Mouse (Mus musculus): ENCODE measurements at regions not wholly inside any gene's neighbourhood (a gene's known extent, or its start where the extent isn't known, plus 50 kb on each side); places are given as distances from the start of the nearest gene placed in this dataset.

DNA sequence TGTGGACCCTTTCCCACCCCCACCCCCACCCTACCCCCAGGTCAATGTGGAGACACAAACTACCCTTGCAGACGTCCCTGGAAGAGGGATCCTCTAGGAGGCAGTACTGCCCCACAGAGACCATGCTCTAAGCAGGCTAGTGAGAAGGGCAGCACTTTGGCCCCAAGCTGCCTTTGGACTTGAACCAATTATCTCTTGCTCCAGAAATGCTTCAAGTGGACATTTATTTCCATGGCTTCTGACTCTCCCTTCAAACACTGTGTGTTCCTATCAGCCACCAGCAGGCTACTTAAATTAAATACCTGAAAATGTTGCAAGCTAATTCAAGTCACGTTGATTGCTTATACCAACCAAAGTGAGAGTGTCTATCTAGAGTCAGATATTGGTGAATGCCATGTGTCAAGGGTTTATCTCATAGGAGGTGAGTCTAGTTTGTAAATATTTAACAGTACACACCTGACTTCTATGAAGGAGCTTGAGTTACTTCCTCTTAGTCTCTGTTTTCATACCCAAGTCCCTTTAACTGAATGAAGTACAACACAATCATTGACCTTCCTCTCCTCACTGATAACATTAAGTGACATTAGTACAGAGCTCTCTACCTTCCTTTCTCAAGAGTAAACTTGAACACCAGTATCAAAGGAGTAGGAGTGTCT is 435.7 kb downstream of the Efnb2 start:
- intact Hi-C loops (cut with DNase I) = no loop called here

DNA sequence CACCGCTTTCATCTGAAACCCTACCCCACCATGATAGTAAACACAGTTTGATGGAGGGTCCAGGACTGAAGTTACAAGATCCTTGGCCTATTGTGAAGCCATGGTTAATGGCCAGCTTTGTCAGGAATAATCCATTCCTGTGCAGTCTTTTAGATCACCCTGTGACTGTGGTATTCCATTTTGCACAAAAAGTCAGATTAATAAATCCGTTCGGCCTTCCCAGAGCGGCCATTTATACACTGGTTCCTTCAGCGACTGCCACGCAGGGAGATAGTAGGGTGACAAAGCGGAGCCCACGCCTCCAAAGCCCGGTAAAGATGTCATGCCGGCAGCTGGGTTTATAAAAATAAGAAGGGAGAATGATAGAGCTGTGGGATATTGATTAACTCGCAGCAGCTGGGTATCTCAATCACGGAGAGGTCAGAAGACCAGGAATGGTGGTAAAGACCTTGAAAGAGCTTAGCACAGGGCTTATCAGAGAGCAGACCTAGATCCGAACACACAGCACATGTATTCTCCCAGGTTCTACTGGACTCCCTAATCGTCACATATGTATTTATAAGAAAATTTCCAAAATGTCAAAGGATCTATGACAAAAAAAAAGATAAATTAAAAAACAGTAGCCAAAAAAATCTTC is 440.5 kb downstream of the Efnb2 start:
- no peak for DNase-seq
- intact Hi-C loops (cut with DNase I) = no loop called here

More for the DNA sequence above, 435.7 kb downstream of the Efnb2 start:
- peak; percentile 44 for DNase-seq

DNA sequence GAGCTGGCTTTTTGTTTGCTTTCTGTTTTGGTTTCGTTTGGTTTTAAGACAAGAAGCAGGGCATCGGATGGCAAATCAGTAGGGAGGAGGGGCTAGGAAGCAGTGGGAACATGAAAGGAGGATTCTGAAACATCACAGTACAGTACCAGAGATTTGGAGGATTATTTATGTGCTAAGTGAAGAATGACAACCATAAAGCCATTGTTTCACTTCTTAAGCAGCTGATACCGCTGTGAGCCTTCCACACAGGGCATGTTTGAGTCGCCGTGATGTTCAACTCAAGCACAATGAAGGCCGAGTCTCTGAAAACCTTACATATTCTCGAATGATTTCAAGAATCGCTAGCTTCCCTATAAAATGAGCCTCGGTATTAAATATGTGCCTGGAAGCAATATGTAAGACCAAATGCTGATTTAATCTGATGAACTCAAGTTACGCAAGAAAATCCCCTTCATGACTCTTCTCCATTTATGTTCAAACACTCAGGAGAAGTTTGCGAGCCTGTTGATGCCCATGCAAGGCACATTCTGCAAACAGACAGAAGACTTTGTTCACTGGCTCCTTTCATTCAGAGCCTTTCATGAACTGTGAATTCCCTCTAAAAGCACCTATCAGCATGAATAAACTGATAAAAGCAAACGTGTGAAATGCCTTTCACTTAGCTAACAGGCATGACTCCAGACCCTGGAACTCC is 441.2 kb downstream of the Efnb2 start:
- intact Hi-C loops (cut with DNase I) = no loop called here
- no peak for DNase-seq

DNA sequence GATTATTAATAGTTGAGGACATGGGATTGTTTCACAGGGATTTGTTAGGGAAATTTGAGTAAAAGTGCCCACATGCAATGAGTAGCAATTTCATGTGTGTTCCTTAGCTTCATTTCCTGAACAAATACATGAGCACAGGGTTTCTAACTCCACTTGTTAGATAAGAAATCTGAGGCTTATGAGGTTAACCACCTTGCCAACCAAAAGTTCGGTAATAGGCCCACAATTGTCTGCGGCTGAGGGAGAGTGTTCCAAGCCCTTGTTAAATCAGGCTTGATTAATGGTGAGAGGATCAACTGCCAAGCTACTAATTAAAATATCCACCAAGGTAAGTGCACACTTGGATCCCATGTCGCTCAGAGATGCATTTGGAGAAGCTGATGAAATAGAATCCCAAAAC is 468.0 kb downstream of the Efnb2 start:
- no peak for DNase-seq
- intact Hi-C loops (cut with DNase I) = no loop called here

DNA sequence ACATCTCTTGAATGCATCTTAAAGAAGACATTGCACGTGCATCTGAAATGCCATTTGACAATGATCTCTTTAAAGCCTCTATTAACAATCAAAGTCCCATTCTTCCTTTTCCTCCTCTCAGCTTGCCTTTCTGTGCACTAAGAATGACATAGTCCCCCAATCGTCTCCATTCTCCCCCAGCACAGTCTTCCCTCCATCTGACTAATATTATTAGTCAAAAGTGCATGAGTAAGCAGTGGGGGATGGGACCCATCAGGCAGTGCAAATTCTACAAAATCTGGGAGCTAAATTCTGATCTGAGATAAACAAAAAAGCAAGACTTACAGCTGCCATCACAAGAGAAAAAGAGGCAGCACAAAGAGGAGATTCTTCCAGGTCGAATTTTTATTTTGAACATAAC is 475.0 kb downstream of the Efnb2 start:
- DNase-seq = no peak
- intact Hi-C loops (cut with DNase I) = no loop called here

DNA sequence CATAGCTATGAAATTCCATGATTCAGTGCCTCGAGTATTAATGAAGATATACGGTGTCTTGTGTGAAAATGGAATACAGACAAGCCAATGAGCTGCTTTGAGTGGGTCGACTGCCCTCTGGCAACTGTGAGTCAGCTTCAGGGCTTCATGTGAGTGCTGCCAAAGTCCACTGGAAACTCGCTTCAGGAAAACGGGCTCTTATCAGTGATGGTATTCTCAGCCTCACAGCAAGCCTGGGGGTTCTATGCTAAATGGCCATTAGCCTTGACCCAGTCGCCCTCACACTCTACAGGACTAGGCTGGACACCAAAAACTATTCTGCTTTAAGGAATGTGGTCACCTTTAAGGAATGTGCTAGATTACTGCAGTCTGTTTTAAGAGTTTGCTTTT is 477.8 kb downstream of the Efnb2 start:
- intact Hi-C loops (cut with DNase I) = no loop called here

DNA sequence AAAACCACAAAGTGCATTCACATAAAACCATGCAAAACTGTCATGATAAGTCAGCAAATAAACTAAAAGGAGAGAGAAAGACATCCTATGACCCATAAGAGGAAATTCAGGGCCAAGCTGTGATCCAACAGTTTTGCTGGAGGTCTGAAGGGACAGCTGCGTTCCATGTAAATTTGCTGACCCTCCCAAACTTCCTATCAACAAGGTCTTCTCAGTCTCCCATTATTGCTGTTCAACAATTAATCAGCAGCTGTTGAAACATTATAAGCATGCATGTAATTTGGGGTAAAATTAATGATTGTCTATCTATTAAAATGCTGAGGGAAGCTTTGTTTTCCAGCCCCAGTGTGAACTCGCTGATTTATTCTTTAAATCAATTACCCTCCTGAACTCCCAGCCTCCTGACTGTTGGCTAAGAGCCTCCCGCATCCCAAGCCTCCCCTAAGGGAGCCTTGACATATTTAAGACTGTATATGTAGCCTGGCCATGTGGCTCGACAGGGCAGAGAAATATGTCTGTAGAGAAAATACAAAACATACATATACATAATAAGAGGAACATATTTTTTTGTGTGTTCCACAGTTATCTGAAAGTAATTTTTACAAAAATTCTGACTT is 478.3 kb downstream of the Efnb2 start:
- intact Hi-C loops (cut with DNase I) = no loop called here
- DNase-seq = no peak

More for the DNA sequence above, 477.8 kb downstream of the Efnb2 start:
- no peak for DNase-seq

DNA sequence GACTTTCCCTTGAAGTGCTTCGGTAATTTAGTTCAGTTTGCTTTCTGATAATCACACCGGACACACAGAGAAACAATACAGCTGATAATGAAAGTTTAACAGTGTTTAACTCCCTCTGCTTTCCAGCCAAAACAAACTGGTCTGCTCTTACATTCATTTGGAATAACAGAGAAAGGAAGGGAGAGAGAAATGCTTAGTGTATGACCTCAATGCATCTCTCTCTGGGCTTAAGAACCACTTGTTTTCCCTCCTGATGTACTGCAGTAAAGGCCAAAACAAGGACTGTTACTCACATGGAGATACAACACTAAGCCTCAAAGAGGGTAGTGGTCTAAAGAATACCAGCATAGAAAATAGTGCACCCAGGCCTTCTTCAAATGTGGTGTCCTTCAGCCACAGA is 478.9 kb downstream of the Efnb2 start:
- intact Hi-C loops (cut with DNase I) = no loop called here
- no peak for DNase-seq

DNA sequence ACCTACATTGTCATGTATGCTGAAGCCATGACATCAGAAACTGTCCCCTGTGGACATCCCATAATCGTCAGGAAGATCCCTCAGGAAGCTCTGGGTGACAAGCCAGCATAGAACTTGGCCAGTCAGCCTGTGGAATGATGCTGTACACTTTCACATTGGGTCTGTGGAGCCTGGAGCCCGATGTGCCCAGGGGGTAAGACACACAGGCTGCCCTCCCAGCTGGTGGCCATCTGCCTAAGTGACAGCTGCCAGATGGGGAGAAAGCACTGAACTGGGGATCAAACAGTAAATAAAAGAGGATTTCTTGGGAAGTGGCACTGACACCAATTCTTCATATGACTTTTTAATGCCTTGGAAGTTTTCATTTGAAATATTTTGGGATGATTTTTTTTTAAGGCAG is 486.8 kb downstream of the Efnb2 start:
- intact Hi-C loops (cut with DNase I) = no loop called here
- DNase-seq = peak; percentile 64

DNA sequence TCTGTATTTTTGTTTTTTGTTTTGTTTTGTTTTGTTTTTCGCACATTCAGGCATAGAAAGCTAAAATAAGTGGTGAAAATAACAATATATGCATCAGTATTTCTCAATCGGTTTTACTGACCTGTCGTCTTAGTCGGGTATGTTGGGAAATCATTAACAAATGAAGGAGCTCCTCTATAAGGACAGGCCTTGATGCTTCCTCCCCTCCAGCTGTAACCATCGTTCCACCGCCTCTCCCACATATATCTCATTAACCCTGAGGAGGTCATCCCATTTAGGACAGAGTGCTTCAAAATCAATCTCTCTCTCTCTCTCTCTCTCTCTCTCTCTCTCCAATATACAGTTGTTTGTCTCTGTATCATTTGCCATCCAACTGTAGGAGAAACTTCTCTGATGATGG is 492.4 kb downstream of the Efnb2 start:
- intact Hi-C loops (cut with DNase I) = no loop called here
- no peak for DNase-seq

DNA sequence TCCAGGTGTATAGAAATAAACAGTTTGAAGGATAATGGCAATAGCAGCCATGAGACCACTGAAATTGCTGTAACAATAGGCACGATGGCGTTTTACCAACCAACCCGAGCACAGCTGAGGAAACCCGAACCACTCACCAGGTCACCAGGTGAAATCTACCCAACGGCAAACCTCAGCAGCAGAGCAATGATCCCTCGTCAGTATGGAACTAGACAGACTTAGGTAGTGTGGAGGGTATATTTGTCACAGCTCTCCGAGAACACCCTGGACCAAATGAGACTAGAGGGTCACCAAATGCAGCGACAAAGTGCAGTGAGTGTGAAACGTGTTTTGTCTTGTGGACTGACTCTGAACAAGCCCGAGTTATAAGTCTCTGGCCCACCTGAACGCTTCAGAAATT is 492.8 kb downstream of the Efnb2 start:
- intact Hi-C loops (cut with DNase I) = no loop called here
- DNase-seq = no peak

DNA sequence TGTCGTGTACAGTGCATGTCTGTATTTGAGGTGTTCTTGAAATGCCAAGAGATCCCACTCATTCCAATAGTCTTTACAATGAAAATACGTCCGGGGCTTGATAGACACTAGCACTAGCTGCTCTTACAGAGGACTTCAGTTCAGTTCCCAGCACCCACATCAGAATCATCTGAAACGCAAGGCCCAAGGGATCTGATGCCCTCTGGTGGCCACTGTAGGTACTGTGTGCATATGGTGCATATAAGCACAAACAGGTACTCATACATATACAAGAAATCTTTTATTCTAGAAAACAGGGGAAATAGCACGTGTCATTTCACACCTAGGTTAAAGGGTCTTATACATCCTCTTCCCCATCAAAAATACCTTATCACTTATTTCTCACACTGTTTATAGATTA is 513.5 kb downstream of the Efnb2 start:
- intact Hi-C loops (cut with DNase I) = no loop called here
- DNase-seq = no peak

DNA sequence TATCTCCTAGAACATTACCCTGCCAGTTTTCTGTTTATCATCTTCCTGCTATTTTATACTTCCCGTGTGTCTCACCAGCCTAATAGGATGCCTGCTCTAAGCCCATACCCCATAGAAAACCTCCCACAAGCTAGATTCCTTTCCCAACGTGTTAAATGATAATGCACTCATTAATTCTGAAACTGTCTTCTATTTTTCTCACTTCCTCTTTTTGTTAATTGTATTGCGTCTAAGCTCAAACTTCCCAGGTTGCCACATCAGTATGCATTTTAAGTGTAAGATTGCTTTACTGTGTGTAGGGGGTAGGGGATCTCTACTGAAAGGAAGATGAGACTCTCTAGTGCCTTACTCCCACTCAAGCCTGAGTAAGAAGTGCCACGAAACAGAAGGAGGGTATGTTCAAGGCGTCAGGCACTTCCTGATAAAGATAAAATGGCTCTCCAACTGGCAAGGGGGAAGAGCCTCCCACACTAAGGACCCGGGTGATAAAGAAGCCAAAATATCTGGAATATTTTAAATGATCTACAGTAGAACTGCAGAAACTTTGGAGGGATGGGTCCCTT is 518.0 kb downstream of the Efnb2 start:
- no peak for DNase-seq

DNA sequence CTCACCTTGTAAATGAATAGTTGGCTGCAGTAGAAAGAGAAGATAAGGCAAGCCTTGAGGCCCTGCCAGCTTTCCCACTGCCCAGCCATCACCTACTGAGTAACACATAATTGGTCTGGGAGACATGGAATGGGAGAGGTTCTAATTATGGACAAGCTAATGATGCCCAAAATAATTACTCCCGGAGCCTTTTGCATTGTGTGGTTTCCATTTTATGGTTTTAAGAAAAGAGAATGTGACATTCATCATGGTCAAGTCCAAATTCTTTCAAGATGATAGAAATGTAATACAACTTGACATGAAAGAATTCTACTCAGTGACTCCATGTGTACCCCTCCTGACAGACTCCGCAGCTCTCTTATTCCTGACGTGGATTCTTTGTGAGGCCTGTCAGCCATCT is 518.6 kb downstream of the Efnb2 start:
- intact Hi-C loops (cut with DNase I) = no loop called here
- DNase-seq = no peak

More for the DNA sequence above, 518.0 kb downstream of the Efnb2 start:
- intact Hi-C loops (cut with DNase I) = no loop called here

DNA sequence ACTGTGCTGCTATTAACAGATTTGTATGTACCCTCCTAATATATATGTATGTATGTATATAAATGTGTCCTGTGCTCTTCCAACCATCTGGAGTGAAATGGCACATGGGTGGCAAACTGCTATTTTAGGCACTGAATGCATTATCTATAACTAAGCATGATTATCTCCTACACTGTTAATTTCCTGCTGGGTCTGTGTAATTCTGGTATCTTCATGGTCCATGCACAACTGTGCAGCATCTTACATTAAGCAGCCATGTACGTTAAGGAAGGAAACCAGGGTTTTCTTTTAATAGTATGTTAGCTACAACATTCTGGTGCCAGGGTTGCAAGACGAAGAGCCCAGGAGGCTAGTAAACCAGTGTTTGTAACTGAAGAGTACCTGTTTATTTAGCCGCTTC is 521.3 kb downstream of the Efnb2 start:
- no peak for DNase-seq

DNA sequence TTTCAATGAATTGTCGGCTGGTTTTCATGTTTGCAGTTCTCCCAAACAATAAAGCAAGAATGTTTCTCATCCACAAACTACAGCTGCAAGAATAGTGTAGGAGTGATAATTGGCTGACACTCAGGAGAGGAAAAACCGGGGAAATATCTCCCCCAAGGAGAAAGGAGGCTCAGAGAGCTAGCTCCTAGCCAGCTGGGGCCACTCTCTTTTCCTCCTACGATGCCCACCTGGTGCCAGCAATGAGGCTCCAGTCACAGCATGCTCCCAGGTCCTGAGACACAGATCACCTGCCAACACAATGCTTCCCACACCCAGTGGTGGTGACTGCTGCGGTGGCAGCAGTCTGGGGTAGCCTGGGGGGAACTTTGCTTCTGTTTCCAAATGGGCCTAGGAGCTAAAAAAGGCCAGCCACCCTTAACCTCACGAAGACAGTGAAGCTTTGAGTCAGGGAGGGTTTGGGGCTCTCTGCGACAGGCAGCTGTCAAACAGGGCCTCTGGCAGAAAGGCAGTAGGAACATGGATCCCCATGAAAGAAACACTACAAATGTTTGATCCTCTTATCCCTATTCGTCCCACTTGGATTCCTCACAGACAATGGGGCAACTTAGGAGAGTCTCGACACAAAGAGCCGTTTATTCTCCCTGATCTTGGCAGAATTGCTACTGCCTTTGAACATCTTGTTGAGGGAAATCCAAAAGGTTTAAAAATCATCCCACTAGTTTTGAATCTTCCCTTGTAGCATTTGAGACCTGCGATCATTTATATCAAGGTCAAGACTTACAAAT is 527.8 kb downstream of the Efnb2 start:
- intact Hi-C loops (cut with DNase I) = no loop called here
- DNase-seq = no peak

More for the DNA sequence above, 521.3 kb downstream of the Efnb2 start:
- intact Hi-C loops (cut with DNase I) = no loop called here

DNA sequence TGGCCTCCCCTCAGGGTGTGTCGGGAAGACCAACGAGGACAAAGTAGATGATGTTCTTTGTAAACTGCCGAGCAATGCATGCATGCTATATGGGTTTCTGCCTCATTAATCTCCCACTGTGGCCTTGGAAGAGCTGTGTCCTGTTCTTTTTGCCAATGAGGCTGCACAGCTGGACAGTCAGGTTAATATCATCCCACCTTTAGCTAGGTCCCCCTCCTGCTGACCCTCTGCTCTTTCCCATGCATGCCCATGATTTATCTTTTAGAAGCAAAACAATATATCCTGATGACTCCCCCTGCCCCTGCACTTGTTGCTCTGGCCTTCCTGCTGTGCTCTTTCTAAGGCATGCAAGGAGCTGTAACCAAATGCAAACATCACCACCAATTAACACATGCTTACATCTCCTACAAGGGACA is 529.1 kb downstream of the Efnb2 start:
- intact Hi-C loops (cut with DNase I) = no loop called here
- DNase-seq = no peak

DNA sequence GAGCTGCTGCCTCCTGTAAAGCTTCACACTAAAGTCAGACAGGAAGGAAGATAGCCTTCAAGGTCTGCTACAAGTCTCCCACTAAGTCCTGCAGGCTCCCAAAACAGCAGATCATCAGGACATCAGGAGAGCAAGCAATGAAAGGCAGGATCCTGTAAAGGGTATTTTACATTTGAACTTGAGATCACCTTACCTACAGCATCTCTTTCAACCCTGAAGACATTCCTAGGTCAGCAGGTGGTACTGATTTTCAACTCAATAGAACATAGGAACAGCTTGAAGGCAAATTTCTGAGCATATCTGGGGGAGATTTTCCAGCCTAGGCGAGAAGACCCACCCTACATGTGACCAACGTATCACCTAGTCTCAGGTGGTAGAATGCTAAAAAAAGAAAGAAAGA is 530.2 kb downstream of the Efnb2 start:
- no peak for DNase-seq
- intact Hi-C loops (cut with DNase I) = no loop called here

DNA sequence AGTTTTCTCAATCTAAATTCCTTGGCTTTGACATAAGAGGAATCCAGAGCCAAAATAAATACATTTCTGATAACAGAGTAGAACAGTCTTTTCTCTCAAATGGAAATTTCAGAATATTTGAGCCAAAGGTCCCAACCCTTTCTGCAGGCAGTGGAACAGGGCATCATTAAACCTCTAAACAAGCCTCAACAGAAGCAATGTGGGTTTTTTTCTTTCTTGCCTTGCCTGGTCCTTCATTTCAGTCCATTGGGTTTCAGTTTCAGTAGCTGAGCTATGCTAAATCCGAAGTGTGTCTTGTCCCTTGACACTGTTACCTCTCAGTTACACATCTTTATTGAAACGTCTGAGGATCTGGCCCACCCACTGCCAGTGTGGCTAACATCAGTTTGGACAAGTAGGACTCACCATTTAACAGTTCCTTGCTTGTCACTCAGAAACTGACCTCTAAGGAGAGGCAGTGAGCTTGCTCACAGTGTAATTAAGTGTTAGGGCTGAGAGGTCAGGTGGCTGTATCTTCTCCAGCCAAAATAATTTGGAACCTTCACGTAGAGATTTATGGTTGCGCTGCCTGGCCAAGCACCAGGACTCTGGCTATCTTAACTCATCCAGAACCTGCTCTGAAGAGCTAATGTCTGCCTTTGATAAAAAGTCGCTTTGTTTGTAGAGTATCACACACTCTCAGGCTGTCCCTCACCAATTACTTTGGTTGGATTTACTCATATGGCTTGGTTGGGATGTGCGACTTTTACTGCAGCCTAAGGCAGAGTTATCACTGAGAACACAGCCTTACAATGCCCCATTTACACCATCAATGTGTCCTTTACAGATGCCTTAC is 545.2 kb downstream of the Efnb2 start:
- no peak for DNase-seq
- intact Hi-C loops (cut with DNase I) = no loop called here

DNA sequence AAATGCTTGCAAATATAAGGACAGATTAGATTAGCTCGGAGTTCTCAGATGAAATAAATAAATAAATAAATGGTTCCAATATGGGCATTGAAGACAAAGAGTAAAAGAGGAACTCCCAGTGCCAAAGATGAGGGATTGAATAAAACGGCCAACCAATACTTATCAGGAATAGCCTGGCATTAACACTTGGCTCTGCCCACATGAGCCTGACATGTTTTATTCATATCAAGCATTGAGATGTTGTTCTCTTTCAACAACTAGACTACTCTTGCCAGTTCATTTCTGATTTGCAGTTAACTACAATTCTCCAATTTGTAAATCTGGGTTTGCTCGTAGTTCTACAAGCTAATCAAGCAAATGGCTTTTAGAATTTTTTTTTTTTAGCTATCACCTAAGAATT is 546.4 kb downstream of the Efnb2 start:
- intact Hi-C loops (cut with DNase I) = no loop called here
- DNase-seq = no peak
